Mouse (Mus musculus) C2C12 (cell line): Measurements from ENCODE around the gene Polr1d. TPM values are rescaled to one million over a fixed set of nuclear protein-coding genes. Genes with fewer than 3 reads are reported as not detected.

Experiments used
- H3K27me3 ChIP-seq: one replicate; pipeline ENCODE4 v1.6.1; 2011; ENCODE audit not compliant: control insufficient read depth, insufficient read depth, insufficient read length
- H3K36me3 ChIP-seq: one replicate; pipeline ENCODE4 v1.6.1; 2011; ENCODE audit not compliant: control insufficient read depth, insufficient read depth
- H3K4me3 ChIP-seq: one replicate; pipeline ENCODE4 v1.5.1; 2011; ENCODE audit warnings: mild to moderate bottlenecking, control low read depth; ENCODE audit not compliant: poor library complexity, insufficient read depth, severe bottlenecking
- H3K79me2 ChIP-seq: one replicate; pipeline ENCODE4 v1.6.1; 2011; ENCODE audit not compliant: control insufficient read depth, insufficient read depth
- H3K79me3 ChIP-seq: one replicate; pipeline ENCODE4 v1.6.1; 2011; ENCODE audit warnings: low read depth, control low read depth
- H3ac ChIP-seq: one replicate; pipeline ENCODE3; 2011; ENCODE audit warnings: low read depth; ENCODE audit not compliant: control insufficient read depth, insufficient read length
- CEBPB ChIP-seq: IDR thresholded peaks from one replicate; pipeline ENCODE4 v1.6.1; 2011; ENCODE audit warnings: low read depth, mild to moderate bottlenecking, control low read depth, moderate library complexity
- CTCF ChIP-seq: IDR thresholded peaks from one replicate; pipeline ENCODE4 v1.5.1; 2011; ENCODE audit not compliant: control insufficient read depth, insufficient read depth, insufficient read length
- FOSL1 ChIP-seq: IDR thresholded peaks from one replicate; pipeline ENCODE4 v1.8.0; 2011; ENCODE audit warnings: mild to moderate bottlenecking, low read length; ENCODE audit not compliant: poor library complexity, insufficient read depth, severe bottlenecking
- MAX ChIP-seq: IDR thresholded peaks from one replicate; pipeline ENCODE4 v1.6.1; 2011; ENCODE audit warnings: mild to moderate bottlenecking, control low read depth
- MYOD1 ChIP-seq: IDR thresholded peaks from one replicate; pipeline ENCODE4 v1.6.1; 2011; ENCODE audit warnings: low read depth; ENCODE audit not compliant: control insufficient read depth, insufficient read length
- MYOG ChIP-seq: IDR thresholded peaks from one replicate; pipeline ENCODE4 v1.6.1; 2011; ENCODE audit not compliant: control insufficient read depth, insufficient read length; ENCODE audit errors: extremely low read depth
- USF1 ChIP-seq: IDR thresholded peaks from one replicate; pipeline ENCODE4 v1.6.1; 2011; ENCODE audit warnings: low read depth, mild to moderate bottlenecking, control low read depth, moderate library complexity
- polyA plus RNA-seq: library from polyadenylated mRNA; unstranded; fragments of >200 nt; fragmentation: generic; extraction: Trizol; gene quantifications from one replicate; pipeline ENCODE4 v1.2.1, GENCODE M21; 2012; ENCODE audit warnings: missing spikeins

The Polr1d gene
- polyA plus RNA-seq, 1 experiment = 115 TPM

DNA sequence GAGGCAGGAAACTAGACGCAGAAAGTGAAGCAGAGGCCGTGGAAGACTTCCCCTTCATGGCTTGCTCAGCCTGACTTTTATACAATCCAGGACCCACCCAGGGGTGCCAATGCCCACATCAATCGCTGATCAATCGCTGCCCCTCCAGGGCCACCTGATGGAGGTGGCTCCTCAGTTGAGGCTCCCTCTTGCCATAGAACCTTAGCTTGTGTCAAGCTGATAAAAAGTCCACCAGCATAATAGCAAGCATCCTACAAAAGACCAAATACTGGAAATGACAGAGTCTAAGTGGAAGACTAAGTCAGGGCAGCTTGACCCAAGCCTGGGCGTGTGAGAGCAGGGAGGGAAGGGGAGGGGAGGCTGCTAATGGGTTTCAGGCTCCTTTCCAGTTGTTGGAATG, 40.2 kb upstream of the Polr1d start:
- Histone ChIP-seq H3K27me3 (no peaks in the 10 kb centered on the region), H3K79me2 (no peaks in the 10 kb centered on the region), H3K79me3 (peaks cover 2% of the 10 kb centered on the region), H3K4me3 (no peak overlapping the region), H3K36me3 (peaks cover 7% of the 10 kb centered on the region), H3ac (no peak overlapping the region)
- TF ChIP-seq CEBPB (no peak), MAX (no peak), CTCF (no peak), MYOG (no peak), FOSL1 (no peak), USF1 (no peak), MYOD1 (no peak)

DNA sequence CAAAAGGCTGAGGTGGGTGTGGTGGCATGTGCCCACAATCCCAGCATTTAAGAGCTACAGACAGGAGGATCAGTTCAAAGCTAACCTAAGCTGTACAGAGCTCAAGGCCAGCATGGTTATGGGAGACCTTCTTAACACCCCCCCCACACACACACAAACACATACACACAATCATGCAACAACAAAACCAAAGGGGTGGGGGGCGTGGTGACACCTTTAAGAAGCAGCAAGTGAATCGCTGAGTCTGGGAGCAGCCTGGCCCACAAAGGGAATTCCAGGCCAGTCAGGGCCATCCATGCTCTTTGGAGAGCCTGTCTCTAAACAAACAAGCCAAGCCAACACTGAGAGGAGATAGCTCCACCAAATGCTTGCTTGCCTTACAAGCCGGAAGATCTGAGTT, 39.2 kb upstream of the Polr1d start:
- no peaks in the 10 kb centered on the region for H3K79me2 ChIP-seq
- TF ChIP-seq USF1 = no peak
- no peak for TF ChIP-seq CTCF
- TF ChIP-seq FOSL1 = no peak
- TF ChIP-seq CEBPB = no peak
- no peak for TF ChIP-seq MAX
- no peak for TF ChIP-seq MYOD1
- TF ChIP-seq MYOG = no peak
- no peak overlapping the region for H3K4me3 ChIP-seq
- no peaks in the 10 kb centered on the region for H3K27me3 ChIP-seq
- H3K36me3 ChIP-seq = peaks cover 4% of the 10 kb centered on the region
- H3K79me3 ChIP-seq = peaks cover 2% of the 10 kb centered on the region
- no peak overlapping the region for H3ac ChIP-seq

DNA sequence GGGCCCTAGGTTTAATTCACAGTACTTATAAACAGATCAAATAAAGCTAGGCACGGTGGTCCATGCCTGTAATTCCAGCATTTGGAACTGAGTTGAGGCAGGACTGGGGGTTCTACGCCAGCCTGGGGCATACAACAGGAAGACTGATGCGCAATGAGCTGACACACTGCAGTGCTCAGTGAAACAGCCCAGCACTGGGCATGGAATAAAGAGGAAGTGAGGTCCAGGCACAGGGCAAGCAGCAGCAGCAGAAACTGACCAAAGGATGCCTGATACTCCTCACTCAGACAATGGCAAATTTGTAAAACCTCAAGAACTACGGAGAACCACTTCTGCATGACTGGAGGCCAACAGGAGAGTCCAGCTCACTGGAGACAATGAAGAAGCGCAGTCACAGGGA, 37.5 kb upstream of the Polr1d start:
- no peaks in the 10 kb centered on the region for H3K27me3 ChIP-seq
- H3K36me3 ChIP-seq = no peaks in the 10 kb centered on the region
- H3K4me3 ChIP-seq = no peak overlapping the region
- no peak overlapping the region for H3ac ChIP-seq
- TF ChIP-seq MAX = no peak
- no peak for TF ChIP-seq MYOG
- no peak for TF ChIP-seq USF1
- TF ChIP-seq CEBPB = no peak
- H3K79me3 ChIP-seq = no peaks in the 10 kb centered on the region
- no peaks in the 10 kb centered on the region for H3K79me2 ChIP-seq

DNA sequence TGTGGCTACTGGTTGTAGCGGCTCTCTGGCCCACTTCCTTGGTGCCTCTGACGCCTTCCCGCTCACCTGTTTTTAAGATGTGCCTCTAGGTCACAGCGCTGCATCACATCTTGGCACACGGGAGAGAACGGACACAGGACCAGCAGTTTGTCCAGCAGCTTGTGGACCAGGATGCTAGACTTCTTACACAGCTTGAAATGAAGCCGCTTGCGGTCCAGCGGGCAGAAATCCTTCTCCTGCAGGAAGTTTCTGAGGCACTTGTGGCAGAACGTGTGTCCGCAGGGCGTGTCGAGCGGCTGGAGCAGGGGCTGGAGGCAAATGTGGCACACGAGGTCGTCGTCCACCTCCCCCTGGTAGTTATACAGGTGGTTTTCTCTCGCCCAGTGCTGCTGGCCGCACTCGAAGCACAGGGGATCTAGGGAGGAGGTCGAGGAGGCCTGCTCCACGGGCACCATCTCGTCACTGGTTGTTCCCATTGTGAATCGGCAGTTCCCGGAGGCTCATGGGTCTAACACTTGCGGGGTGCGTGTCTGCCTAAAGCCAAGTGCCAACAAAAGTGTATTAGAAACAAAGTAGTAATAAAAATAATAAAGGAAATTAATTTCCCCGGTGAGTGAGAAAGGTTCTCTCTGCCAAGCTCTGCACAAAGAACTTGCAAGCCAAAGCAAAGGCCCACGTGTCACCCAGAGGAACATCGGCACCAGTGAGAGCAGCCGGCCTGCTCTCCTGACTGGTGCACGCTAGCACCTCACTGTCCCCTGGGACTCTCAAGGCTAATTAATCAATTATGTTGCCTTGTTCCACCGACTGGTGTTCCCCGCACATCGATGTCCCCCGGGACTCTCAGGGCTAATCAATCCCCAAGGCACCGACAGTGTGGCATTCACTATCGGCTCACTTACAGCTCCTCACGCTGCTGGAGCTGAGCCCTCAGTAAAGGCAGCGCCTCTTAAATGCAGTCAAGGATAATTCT, 34.6 kb upstream of the Polr1d start:
- H3K79me2 ChIP-seq = peaks cover 8% of the 10 kb centered on the region
- no peak overlapping the region for H3ac ChIP-seq
- no peak overlapping the region for H3K4me3 ChIP-seq
- TF ChIP-seq USF1 (no peak), MYOG (no peak), MAX (no peak), FOSL1 (no peak), CEBPB (no peak), CTCF (no peak), MYOD1 (no peak)
- no peaks in the 10 kb centered on the region for H3K79me3 ChIP-seq
- no peaks in the 10 kb centered on the region for H3K36me3 ChIP-seq
- no peaks in the 10 kb centered on the region for H3K27me3 ChIP-seq

DNA sequence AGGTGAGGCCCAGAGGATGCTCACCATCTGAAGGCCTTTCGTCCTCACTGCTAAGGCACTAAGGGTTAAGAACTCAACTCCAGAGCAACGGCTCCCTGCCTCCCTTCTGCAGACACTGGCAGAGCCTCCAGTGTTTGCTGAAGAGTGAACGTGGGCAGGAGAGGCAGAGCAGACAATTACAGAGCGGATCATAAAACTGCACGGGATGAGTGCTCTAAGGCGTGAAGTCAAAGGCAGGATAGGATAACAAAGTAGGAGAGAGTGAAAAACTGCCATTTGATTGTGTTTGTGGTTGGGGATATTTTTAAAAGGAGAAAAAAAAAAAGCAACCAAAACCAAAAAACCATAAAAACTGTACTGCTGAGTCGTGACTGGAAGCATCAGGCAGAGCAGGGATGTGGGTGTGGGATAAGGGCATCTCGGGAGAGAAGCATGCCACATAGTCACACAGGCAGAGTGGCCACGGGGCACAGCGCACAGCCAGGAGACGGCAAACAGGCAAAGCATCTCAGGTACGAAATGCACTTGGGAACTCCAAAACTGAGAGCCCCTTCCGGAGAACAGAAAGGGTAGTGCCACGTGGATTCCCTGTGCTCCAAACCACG, 33.5 kb upstream of the Polr1d start:
- no peak overlapping the region for H3ac ChIP-seq
- H3K79me2 ChIP-seq = peaks cover 8% of the 10 kb centered on the region
- TF ChIP-seq USF1 (no peak), MYOD1 (no peak), CEBPB (no peak)
- no peaks in the 10 kb centered on the region for H3K27me3 ChIP-seq
- H3K36me3 ChIP-seq = no peaks in the 10 kb centered on the region
- H3K4me3 ChIP-seq = no peak overlapping the region
- H3K79me3 ChIP-seq = no peaks in the 10 kb centered on the region

DNA sequence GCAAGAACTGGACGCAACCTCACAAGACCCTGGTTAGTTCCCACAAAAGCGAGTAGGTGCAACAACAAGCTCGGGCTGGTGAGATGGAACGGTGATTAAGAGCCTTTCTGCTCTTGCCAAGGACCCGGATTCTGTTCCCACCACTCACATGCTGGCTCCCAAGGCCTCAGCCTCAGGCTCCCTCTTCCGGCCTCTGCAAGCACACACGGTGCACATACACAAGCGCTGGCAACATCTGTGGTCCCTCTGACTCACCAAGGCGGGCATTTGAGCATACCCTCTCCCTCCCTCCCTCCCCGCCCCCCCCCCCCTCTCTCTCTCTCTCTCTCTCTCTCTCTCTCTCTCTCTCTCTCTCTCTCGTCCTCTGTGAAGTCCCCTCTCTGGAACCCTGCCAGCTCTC, 31.5 kb upstream of the Polr1d start:
- TF ChIP-seq MYOD1 = no peak
- TF ChIP-seq MAX = no peak
- TF ChIP-seq FOSL1 = no peak
- no peak for TF ChIP-seq CTCF
- TF ChIP-seq CEBPB = no peak
- TF ChIP-seq USF1 = no peak
- TF ChIP-seq MYOG = no peak
- Histone ChIP-seq H3K36me3 (no peaks in the 10 kb centered on the region), H3K79me3 (peaks cover 2% of the 10 kb centered on the region), H3K79me2 (peaks cover 8% of the 10 kb centered on the region), H3ac (no peak overlapping the region), H3K27me3 (no peaks in the 10 kb centered on the region), H3K4me3 (no peak overlapping the region)
